Mouse (Mus musculus) stomach, postnatal 0 days (tissue): ENCODE data around the gene Trub1. TPM values are rescaled to one million over a fixed set of nuclear protein-coding genes. Genes with fewer than 3 reads are reported as not detected.
A peak's percentile ranks its signal among the peaks of the same experiment; 100 is the strongest.

Experiments used
- ATAC-seq: fragments of 200-750 bp; cut with Nextera tagmentation; 2 replicates; pipeline ENCODE4 v1.8.0; 2017; ENCODE audit not compliant: low FRiP score, low TSS enrichment
- DNase-seq: peaks from one replicate; pipeline ENCODE4 v3.0.0-alpha.2; 2016; ENCODE audit warnings: low spot score
- H3K27ac ChIP-seq: fragments of 300-500 bp; sonication (generic); replicated peaks from 2 replicates; pipeline ENCODE4 v1.5.1; 2014; ENCODE audit warnings: mild to moderate bottlenecking, control low read depth
- H3K27me3 ChIP-seq: fragments of 300-500 bp; sonication (generic); 2 replicates; pipeline ENCODE4 v1.6.1; 2014; ENCODE audit warnings: low read length; ENCODE audit not compliant: control insufficient read depth, insufficient read depth
- H3K36me3 ChIP-seq: fragments of 300-500 bp; sonication (generic); 2 replicates; pipeline ENCODE4 v1.6.1; 2014; ENCODE audit warnings: low read length, mixed read lengths; ENCODE audit not compliant: control insufficient read depth, insufficient read depth
- H3K4me1 ChIP-seq: fragments of 300-500 bp; sonication (generic); replicated peaks from 2 replicates; pipeline ENCODE4 v1.6.1; 2014; ENCODE audit warnings: antibody characterized with exemption; ENCODE audit not compliant: control insufficient read depth, insufficient read depth
- H3K4me2 ChIP-seq: fragments of 300-500 bp; sonication (generic); replicated peaks from 2 replicates; pipeline ENCODE4 v1.6.1; 2014; ENCODE audit warnings: low read depth, mild to moderate bottlenecking, control low read depth, moderate library complexity
- H3K4me3 ChIP-seq: fragments of 300-500 bp; sonication (generic); 2 replicates; pipeline ENCODE4 v1.5.1; 2014; ENCODE audit warnings: low read depth, low read length, control low read depth
- H3K9ac ChIP-seq: fragments of 300-500 bp; sonication (generic); 2 replicates; pipeline ENCODE4 v1.6.1; 2014; ENCODE audit warnings: mild to moderate bottlenecking, low read length, control low read depth, mixed read lengths
- H3K9me3 ChIP-seq: fragments of 300-500 bp; sonication (generic); 2 replicates; pipeline ENCODE4 v1.6.1; 2016; ENCODE audit warnings: low read length; ENCODE audit not compliant: control insufficient read depth
- CTCF ChIP-seq: IDR thresholded peaks from 2 replicates; pipeline ENCODE4 v1.5.1; 2016; ENCODE audit warnings: antibody characterized with exemption, low read depth, mild to moderate bottlenecking, moderate library complexity
- EP300 ChIP-seq: optimal IDR thresholded peaks from 2 replicates; pipeline ENCODE3; 2016; ENCODE audit warnings: antibody characterized with exemption
- WGBS: fragments of 180-500 bp; shearing (Covaris S2); extraction: QIAGEN DNeasy Blood & Tissue Kit; methylation state at CpG from one replicate; pipeline ENCODE4 v1.1.7; 2014; 5-methylcytosine and 5-hydroxymethylcytosine counted together
- polyA plus RNA-seq: library from polyadenylated mRNA; unstranded; fragments of >200 nt; fragmentation: Nextera tagmentation; extraction: Ambion mirVana; gene quantifications from 2 replicates; pipeline ENCODE4 v1.2.1, GENCODE M21; 2015

Trub1 gene
- polyA plus RNA-seq, 1 experiment from 2014 or later, result 15.1 TPM

DNA sequence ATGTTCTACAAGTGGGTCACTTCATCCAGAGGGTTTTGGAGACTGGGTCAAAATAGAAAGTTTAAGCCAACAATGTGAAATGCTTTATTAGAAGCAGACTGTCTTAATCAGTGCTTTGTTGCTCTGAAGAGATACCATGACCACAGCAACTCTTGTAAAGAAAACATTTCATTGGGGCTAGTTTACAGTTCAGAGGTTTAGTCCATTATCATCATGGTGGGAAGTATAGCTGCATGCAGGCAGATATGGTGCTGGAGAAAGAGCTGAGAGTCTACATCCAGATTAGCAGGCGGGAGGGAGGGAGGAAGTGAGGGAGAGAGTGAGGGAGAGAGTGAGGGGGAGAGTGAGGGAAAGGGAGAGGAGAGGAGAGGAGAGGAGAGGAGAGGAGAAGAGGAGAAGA lies 1.9 kb upstream of the Trub1 start:
- TF ChIP-seq CTCF (no peak), EP300 (no peak)
- Histone ChIP-seq H3K9ac (no peak overlapping the region), H3K9me3 (no peaks in the 10 kb centered on the region), H3K4me3 (no peak overlapping the region), H3K4me2 (no peak overlapping the region), H3K27me3 (no peaks in the 10 kb centered on the region), H3K4me1 (no peaks in the 10 kb centered on the region; the same call in 1 of the 2 replicates), H3K27ac (no peak overlapping the region), H3K36me3 (no peaks in the 10 kb centered on the region)
- ATAC-seq (no peak), DNase-seq (no peak)
- 85% methylated on average over 1 of the region's 1 CpGs for whole genome bisulfite sequencing

DNA sequence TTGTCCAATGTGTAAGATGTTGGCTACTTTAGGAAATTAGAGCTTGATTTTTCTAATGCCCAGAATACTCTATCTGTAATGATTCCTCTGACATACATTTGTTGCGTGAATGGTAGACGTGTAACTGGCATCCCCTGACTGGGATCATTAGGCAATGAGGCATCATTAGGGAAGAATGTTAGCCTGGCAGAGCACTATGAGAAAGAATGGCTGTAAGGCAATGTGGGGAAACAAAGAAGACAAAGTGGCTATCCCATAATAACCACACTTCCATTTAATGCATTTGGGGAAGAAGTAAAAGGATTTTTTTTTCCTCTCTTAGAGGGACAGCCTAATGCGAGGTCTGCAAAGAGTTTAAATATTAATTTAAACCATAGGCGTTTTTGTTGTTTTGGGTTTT lies 950 bp upstream of the Trub1 start:
- ATAC-seq, result no peak
- H3K4me2 ChIP-seq, result no peak overlapping the region

DNA sequence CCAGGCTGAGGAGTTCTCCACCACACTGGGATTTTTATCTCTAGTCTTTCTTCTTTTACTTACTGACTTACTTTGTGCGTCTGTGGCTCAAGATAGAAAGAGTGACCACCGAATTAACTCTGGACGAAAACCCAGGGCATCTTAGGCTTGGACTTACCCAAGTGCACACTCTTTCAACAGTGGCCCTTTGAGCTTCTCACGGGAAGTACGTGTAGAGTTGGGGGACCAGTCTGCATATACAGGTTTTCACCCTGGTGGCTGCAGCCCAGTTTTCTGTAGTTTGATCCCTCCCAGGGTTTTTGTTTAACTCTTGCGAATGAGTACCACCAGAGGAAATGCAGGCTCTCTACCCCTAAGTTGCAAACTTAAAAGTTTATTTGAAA lies 497 bp downstream of the Trub1 start:
- no peak for DNase-seq
- no peaks in the 10 kb centered on the region for H3K4me1 ChIP-seq
- H3K9ac ChIP-seq, result peak overlapping the region; percentile 80
- H3K9me3 ChIP-seq, result no peaks in the 10 kb centered on the region
- WGBS, result 4% methylated on average over 6 of the region's 6 CpGs
- H3K4me3 ChIP-seq, result peak overlapping the region; percentile 82
- peak overlapping the region; percentile 81 for H3K4me2 ChIP-seq
- TF ChIP-seq CTCF, result no peak
- no peak for TF ChIP-seq EP300
- ATAC-seq, result peak; percentile 14; the same call in 1 of the 2 replicates
- peak overlapping the region; percentile 49 for H3K27ac ChIP-seq
- no peaks in the 10 kb centered on the region for H3K27me3 ChIP-seq
- H3K36me3 ChIP-seq, result no peaks in the 10 kb centered on the region

More for the DNA sequence above, 950 bp upstream of the Trub1 start:
- TF ChIP-seq EP300 (no peak), CTCF (no peak)
- no peak overlapping the region for H3K4me3 ChIP-seq
- H3K9me3 ChIP-seq, result no peaks in the 10 kb centered on the region
- no peak for DNase-seq
- WGBS, result 92% methylated on average over 4 of the region's 4 CpGs
- no peak overlapping the region for H3K9ac ChIP-seq
- no peak overlapping the region for H3K27ac ChIP-seq
- no peaks in the 10 kb centered on the region; the same call in 1 of the 2 replicates for H3K4me1 ChIP-seq
- no peaks in the 10 kb centered on the region for H3K27me3 ChIP-seq
- H3K36me3 ChIP-seq, result no peaks in the 10 kb centered on the region

DNA sequence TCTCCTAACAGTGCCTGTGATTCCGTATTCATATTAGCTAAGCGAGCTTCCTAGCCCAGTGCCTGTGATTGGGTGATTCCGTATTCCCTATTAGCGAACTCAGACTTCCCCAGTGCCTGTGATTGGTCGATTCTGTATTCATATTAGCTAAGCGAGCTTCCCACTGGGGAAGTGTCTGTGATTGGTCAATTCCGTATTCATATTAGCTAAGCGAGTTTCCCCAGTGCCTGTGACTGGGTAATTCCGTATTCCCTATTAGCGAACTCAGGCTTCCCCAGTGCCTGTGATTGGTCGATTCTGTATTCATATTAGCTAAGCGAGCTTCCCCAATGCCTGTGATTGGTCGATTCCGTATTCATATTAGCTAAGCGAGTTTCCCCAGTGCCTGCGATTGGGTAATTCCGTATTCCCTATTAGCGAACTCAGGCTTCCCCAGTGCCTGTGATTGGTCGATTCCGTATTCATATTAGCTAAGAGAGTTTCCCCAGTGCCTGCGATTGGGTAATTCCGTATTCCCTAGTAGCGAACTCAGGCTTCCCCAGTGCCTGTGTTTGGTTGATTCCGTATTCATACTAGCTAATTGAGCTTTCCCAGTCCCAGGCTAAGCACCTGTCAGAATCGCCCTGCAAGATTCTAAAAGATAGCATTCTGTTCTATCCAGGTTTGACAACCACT lies 2.7 kb downstream of the Trub1 start:
- TF ChIP-seq EP300 (no peak), CTCF (no peak)
- H3K4me2 ChIP-seq, result no peak overlapping the region
- no peak for ATAC-seq
- no peaks in the 10 kb centered on the region for H3K4me1 ChIP-seq
- no peak for DNase-seq
- 0 out of 2 replicates have a peak, but pooled peaks cover 2% of the 10 kb centered on the region for H3K36me3 ChIP-seq
- 96% methylated on average over 25 of the region's 25 CpGs for WGBS
- no peak overlapping the region for H3K9ac ChIP-seq
- H3K9me3 ChIP-seq, result no peaks in the 10 kb centered on the region
- no peaks in the 10 kb centered on the region for H3K27me3 ChIP-seq
- no peak overlapping the region for H3K27ac ChIP-seq
- H3K4me3 ChIP-seq, result no peak overlapping the region

DNA sequence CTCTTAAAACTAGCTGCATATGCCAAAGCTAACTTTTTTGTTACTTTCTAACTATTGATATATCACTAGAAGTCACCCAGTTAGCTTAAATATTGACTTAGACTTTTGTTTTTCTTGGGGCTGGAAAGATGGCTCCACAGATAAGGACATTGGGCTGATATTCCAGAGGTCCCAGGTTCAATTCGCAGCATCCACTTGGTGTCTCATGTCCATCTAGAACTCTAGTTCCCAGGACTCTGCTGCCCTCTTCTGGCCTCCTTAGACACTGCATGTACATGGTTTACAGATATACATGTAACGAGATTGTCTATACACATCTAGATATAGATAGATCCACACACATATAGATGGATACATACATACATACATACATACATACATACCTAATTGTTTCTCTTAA lies 4.4 kb downstream of the Trub1 start:
- TF ChIP-seq EP300 (no peak), CTCF (peak; percentile 82)
- H3K27ac ChIP-seq, result no peak overlapping the region
- 77% methylated on average over 2 of the region's 2 CpGs for WGBS
- H3K4me3 ChIP-seq, result no peak overlapping the region
- DNase-seq, result peak; percentile 56
- H3K4me1 ChIP-seq, result no peaks in the 10 kb centered on the region
- H3K4me2 ChIP-seq, result no peak overlapping the region
- H3K9me3 ChIP-seq, result no peaks in the 10 kb centered on the region
- no peak overlapping the region for H3K9ac ChIP-seq
- H3K36me3 ChIP-seq, result 0 out of 2 replicates have a peak, but pooled peaks cover 2% of the 10 kb centered on the region
- H3K27me3 ChIP-seq, result no peaks in the 10 kb centered on the region
- ATAC-seq, result no peak

DNA sequence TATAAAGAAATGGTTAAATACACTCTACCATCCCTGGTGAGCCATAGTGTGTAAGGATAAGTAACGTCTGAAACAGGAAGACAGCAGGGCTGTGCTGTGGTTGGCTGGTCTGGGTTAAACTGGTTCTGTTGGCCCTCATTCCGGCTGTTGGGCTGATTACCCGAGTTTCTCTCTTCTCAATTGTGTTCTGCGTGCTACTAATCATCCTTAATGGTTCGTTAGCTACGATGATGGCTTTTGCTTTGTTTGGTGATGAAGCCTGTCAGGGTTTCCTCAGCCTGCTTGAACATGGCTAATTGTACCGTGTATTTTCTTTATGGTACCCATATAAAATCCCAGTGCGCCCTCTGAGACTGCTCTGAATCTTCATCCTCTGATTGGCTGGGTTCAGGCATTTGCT lies 11.0 kb downstream of the Trub1 start:
- no peak overlapping the region for H3K27ac ChIP-seq
- TF ChIP-seq EP300 (no peak), CTCF (no peak)
- H3K4me3 ChIP-seq, result no peak overlapping the region
- no peak overlapping the region for H3K4me2 ChIP-seq
- no peaks in the 10 kb centered on the region for H3K27me3 ChIP-seq
- H3K36me3 ChIP-seq, result 0 out of 2 replicates have a peak, but pooled peaks cover 4% of the 10 kb centered on the region
- H3K4me1 ChIP-seq, result no peaks in the 10 kb centered on the region
- H3K9me3 ChIP-seq, result no peaks in the 10 kb centered on the region
- WGBS, result 93% methylated on average over 8 of the region's 8 CpGs
- no peak for DNase-seq
- ATAC-seq, result no peak
- H3K9ac ChIP-seq, result no peak overlapping the region
